Mouse (Mus musculus) cortical plate, adult 2 months (tissue): ENCODE measurements around the gene Ccdc162. TPM values are rescaled to one million over a fixed set of nuclear protein-coding genes. Genes with fewer than 3 reads are reported as not detected.

Experiments
- H3K27ac ChIP-seq: fragments of 200-500 bp; 2 replicates; pipeline ENCODE4 v1.5.1; 2012; ENCODE audit warnings: low read length, control low read depth, inconsistent platforms; ENCODE audit not compliant: insufficient read depth
- H3K4me1 ChIP-seq: fragments of 200-500 bp; 2 replicates; pipeline ENCODE4 v1.6.1; 2011; ENCODE audit warnings: low read length; ENCODE audit not compliant: control insufficient read depth, insufficient read depth
- H3K4me3 ChIP-seq: fragments of 200-500 bp; 2 replicates; pipeline ENCODE4 v1.5.1; 2011; ENCODE audit warnings: mild to moderate bottlenecking, low read length, control low read depth; ENCODE audit not compliant: insufficient read depth
- CTCF ChIP-seq: fragments of 200-500 bp; IDR thresholded peaks from 2 replicates; pipeline ENCODE4 v1.5.1; 2011; ENCODE audit warnings: mild to moderate bottlenecking, control low read depth, low read length; ENCODE audit not compliant: insufficient read depth; ENCODE audit errors: extremely low read depth
- POLR2A ChIP-seq: fragments of 200-500 bp; IDR thresholded peaks from 2 replicates; pipeline ENCODE4 v1.6.1; 2011; ENCODE audit warnings: mild to moderate bottlenecking, low read length, control low read depth; ENCODE audit not compliant: insufficient read depth; ENCODE audit errors: extremely low read depth
- polyA plus RNA-seq: library from polyadenylated mRNA; depleted of rRNA; stranded (reverse); fragments of >200 nt; gene quantifications from 2 replicates; pipeline ENCODE4 v1.2.3, GENCODE M21; 2012

The Ccdc162 gene
- polyA plus RNA-seq, 1 experiment, result 0.88 TPM

- H3K4me1 ChIP-seq, result peaks cover 6% of the 10 kb centered on the region
- TF ChIP-seq POLR2A, result no peak
- no peak for TF ChIP-seq CTCF
- no peak overlapping the region for H3K4me3 ChIP-seq
- no peak overlapping the region for H3K27ac ChIP-seq
Measured at GRCm38 (mm10) chr10:41550711-41551110, 165.7 kb downstream of the Ccdc162 start.

- no peak overlapping the region for H3K4me3 ChIP-seq
- TF ChIP-seq POLR2A (no peak), CTCF (no peak)
- no peak overlapping the region for H3K27ac ChIP-seq
- H3K4me1 ChIP-seq, result no peaks in the 10 kb centered on the region
Measured at GRCm38 (mm10) chr10:41546396-41547165, 169.9 kb downstream of the Ccdc162 start.

GRCm38 (mm10) chr10:41545224-41545755, 171.1 kb downstream of the Ccdc162 start:
- Histone ChIP-seq H3K4me3 (no peak overlapping the region), H3K27ac (no peak overlapping the region), H3K4me1 (no peaks in the 10 kb centered on the region)
- no peak for TF ChIP-seq POLR2A
- no peak for TF ChIP-seq CTCF

- Histone ChIP-seq H3K27ac (no peak overlapping the region), H3K4me1 (no peaks in the 10 kb centered on the region), H3K4me3 (no peak overlapping the region)
- TF ChIP-seq POLR2A (no peak), CTCF (no peak)
Measured at GRCm38 (mm10) chr10:41544481-41545190, 171.8 kb downstream of the Ccdc162 start.

- TF ChIP-seq POLR2A (no peak), CTCF (no peak)
- H3K4me3 ChIP-seq, result no peak overlapping the region
- H3K4me1 ChIP-seq, result no peaks in the 10 kb centered on the region
- no peak overlapping the region for H3K27ac ChIP-seq
Measured at GRCm38 (mm10) chr10:41543844-41544243, 172.6 kb downstream of the Ccdc162 start.

- no peak for TF ChIP-seq CTCF
- TF ChIP-seq POLR2A, result no peak
- Histone ChIP-seq H3K4me1 (no peaks in the 10 kb centered on the region), H3K4me3 (no peak overlapping the region), H3K27ac (no peak overlapping the region)
Measured at GRCm38 (mm10) chr10:41543439-41543838, 173.0 kb downstream of the Ccdc162 start.

- Histone ChIP-seq H3K4me3 (no peak overlapping the region), H3K27ac (no peak overlapping the region), H3K4me1 (no peaks in the 10 kb centered on the region)
- no peak for TF ChIP-seq CTCF
- TF ChIP-seq POLR2A, result no peak
Measured at GRCm38 (mm10) chr10:41542057-41542456, 174.4 kb downstream of the Ccdc162 start.

GRCm38 (mm10) chr10:41538986-41539385, 177.4 kb downstream of the Ccdc162 start:
- Histone ChIP-seq H3K4me3 (no peak overlapping the region), H3K27ac (no peak overlapping the region), H3K4me1 (no peaks in the 10 kb centered on the region)
- TF ChIP-seq CTCF (no peak), POLR2A (no peak)

GRCm38 (mm10) chr10:41537983-41538330, 178.5 kb downstream of the Ccdc162 start:
- Histone ChIP-seq H3K27ac (no peak overlapping the region), H3K4me3 (no peak overlapping the region), H3K4me1 (no peaks in the 10 kb centered on the region)
- no peak for TF ChIP-seq CTCF
- no peak for TF ChIP-seq POLR2A
